Mouse (Mus musculus) T-helper 17 cell (primary cell): ENCODE results near the gene Gm10837.
"Not testable (repeated sequence)": the region's sequence is repeated elsewhere in the genome, so short reads cannot be mapped to it uniquely, and the experiment has no call there.

Experiments used
- in situ Hi-C, 2 experiments: fragments of 300-600 bp; cut with MboI, MseI; formaldehyde crosslinking; loops; 1 replicate in 1 of 2; 2 replicates in 1 of 2; pipeline ENCODE4 v1.15.1; 2025; ENCODE audit warnings: high pct_unique_total_duplicates in 2 of 2

Gene Gm10837

GRCm38 (mm10) chr14:122490441-122491328 lies at the start of gene Gm10837:
Gene Gm10837, plus strand, starts transcription at chr14:122490586.
- in situ Hi-C loops, result no loop called here

- in situ Hi-C loops, result no loop called here
These were observed 40.5 kb upstream of the Gm10837 start for GRCm38 (mm10) chr14:122449601-122450495.

GRCm38 (mm10) chr14:122450496-122451382 lies 39.6 kb upstream of the Gm10837 start, which contains the start of gene Gm5089:
Gene Gm5089, minus strand, starts transcription at chr14:122451115.
- in situ Hi-C loops, result no loop called here

GRCm38 (mm10) chr14:122451551-122452145 lies 38.7 kb upstream of the Gm10837 start:
- in situ Hi-C loops, result no loop called here

GRCm38 (mm10) chr14:122452701-122453387 lies 37.5 kb upstream of the Gm10837 start:
- in situ Hi-C loops, result no loop called here

- in situ Hi-C loops, result no loop called here
These were observed 36.9 kb upstream of the Gm10837 start for GRCm38 (mm10) chr14:122453388-122453995.

GRCm38 (mm10) chr14:122453996-122454738 lies 36.2 kb upstream of the Gm10837 start:
- in situ Hi-C loops, result no loop called here

GRCm38 (mm10) chr14:122454901-122455561 lies 35.4 kb upstream of the Gm10837 start:
- in situ Hi-C loops, result no loop called here

GRCm38 (mm10) chr14:122455562-122455958 lies 34.8 kb upstream of the Gm10837 start:
- in situ Hi-C loops, result no loop called here

GRCm38 (mm10) chr14:122459332-122459731 lies 31.1 kb upstream of the Gm10837 start:
- in situ Hi-C loops, result not testable (repeated sequence)

- in situ Hi-C loops, result no loop called here
These were observed 30.6 kb upstream of the Gm10837 start for GRCm38 (mm10) chr14:122459776-122460175.

- in situ Hi-C loops, result no loop called here
These were observed 30.2 kb upstream of the Gm10837 start for GRCm38 (mm10) chr14:122460226-122460625.

GRCm38 (mm10) chr14:122461500-122461899 lies 28.9 kb upstream of the Gm10837 start:
- in situ Hi-C loops, result no loop called here

GRCm38 (mm10) chr14:122461966-122462365 lies 28.4 kb upstream of the Gm10837 start:
- in situ Hi-C loops, result no loop called here

- in situ Hi-C loops, result no loop called here
These were observed 27.7 kb upstream of the Gm10837 start for GRCm38 (mm10) chr14:122462689-122463079.

GRCm38 (mm10) chr14:122463080-122463691 lies 27.2 kb upstream of the Gm10837 start:
- in situ Hi-C loops, result no loop called here

GRCm38 (mm10) chr14:122463734-122464341 lies 26.5 kb upstream of the Gm10837 start:
- in situ Hi-C loops, result not testable (repeated sequence)

- in situ Hi-C loops, result no loop called here
These were observed 26.0 kb upstream of the Gm10837 start for GRCm38 (mm10) chr14:122464351-122464762.
